Mouse (Mus musculus): ENCODE data around the gene Cand2. TPM values are rescaled to one million over a fixed set of nuclear protein-coding genes. Genes with fewer than 3 reads are reported as not detected.

Cand2 gene
- polyA plus RNA-seq, 1 experiment from 2014 or later, result 42.0 TPM

- Histone ChIP-seq H3K27ac (ENCODE audit: low read length) (no peak overlapping the region), H3K9ac (ENCODE audit: low read length) (no peak overlapping the region), H3K4me1 (ENCODE audit: control insufficient read depth, insufficient read depth, low read length) (peaks cover 7% of the 10 kb centered on the region), H3K36me3 (ENCODE audit: control insufficient read depth, insufficient read depth) (no peaks in the 10 kb centered on the region), H3K9me3 (replicated peaks; ENCODE audit: control insufficient read depth, low read length) (no peaks in the 10 kb centered on the region; the same call in 1 of the 2 replicates), H3K27me3 (ENCODE audit: control insufficient read depth, insufficient read depth, low read length) (no peaks in the 10 kb centered on the region), H3K4me2 (ENCODE audit: low read depth, low read length) (no peak overlapping the region), H3K4me3 (ENCODE audit: low read length) (no peak overlapping the region)
- ATAC-seq (replicated peaks; ENCODE audit: extremely low read depth, insufficient read depth, low FRiP score), result no peak
- WGBS, result 87% methylated on average over 20 of the region's 20 CpGs
Measured at GRCm38 (mm10) chr6:115770059-115770670, 4.2 kb upstream of the Cand2 start.

- H3K9ac ChIP-seq (ENCODE audit: low read length), result no peak overlapping the region
- 62% methylated on average over 4 of the region's 4 CpGs for WGBS
- H3K4me3 ChIP-seq (ENCODE audit: low read length), result no peak overlapping the region
- ATAC-seq (replicated peaks; ENCODE audit: extremely low read depth, insufficient read depth, low FRiP score), result no peak
- no peaks in the 10 kb centered on the region for H3K27me3 ChIP-seq (ENCODE audit: control insufficient read depth, insufficient read depth, low read length)
- no peaks in the 10 kb centered on the region; the same call in 1 of the 2 replicates for H3K9me3 ChIP-seq (replicated peaks; ENCODE audit: control insufficient read depth, low read length)
- H3K27ac ChIP-seq (ENCODE audit: low read length), result no peak overlapping the region
- peaks cover 13% of the 10 kb centered on the region for H3K4me1 ChIP-seq (ENCODE audit: control insufficient read depth, insufficient read depth, low read length)
- H3K36me3 ChIP-seq (ENCODE audit: control insufficient read depth, insufficient read depth), result no peaks in the 10 kb centered on the region
- H3K4me2 ChIP-seq (ENCODE audit: low read depth, low read length), result no peak overlapping the region
Measured at GRCm38 (mm10) chr6:115770852-115771251, 3.5 kb upstream of the Cand2 start.

DNA sequence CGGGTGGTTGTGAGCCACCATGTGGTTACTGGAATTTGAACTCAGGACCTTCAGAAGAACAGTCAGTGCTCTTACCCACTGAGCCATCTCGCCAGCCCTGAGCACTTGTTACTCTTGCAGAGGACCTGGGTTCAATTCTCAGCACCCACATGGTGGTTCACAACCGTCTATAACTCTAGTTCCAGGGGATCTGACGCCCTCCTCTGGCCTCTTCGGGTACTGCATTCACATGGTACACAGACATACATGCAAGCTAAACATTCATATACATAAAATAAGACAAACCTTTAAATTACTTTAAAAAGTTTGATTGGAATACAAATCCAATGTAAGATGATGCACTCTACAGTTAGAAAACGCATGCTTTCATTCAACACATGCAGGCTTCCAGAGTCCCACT, 2.1 kb upstream of the Cand2 start:
- no peak overlapping the region for H3K9ac ChIP-seq (ENCODE audit: low read length)
- H3K9me3 ChIP-seq (replicated peaks; ENCODE audit: control insufficient read depth, low read length), result no peaks in the 10 kb centered on the region; the same call in 1 of the 2 replicates
- WGBS, result 71% methylated on average over 6 of the region's 6 CpGs
- H3K4me1 ChIP-seq (ENCODE audit: control insufficient read depth, insufficient read depth, low read length), result peaks cover 25% of the 10 kb centered on the region
- H3K36me3 ChIP-seq (ENCODE audit: control insufficient read depth, insufficient read depth), result no peaks in the 10 kb centered on the region
- no peaks in the 10 kb centered on the region for H3K27me3 ChIP-seq (ENCODE audit: control insufficient read depth, insufficient read depth, low read length)
- no peak overlapping the region for H3K4me3 ChIP-seq (ENCODE audit: low read length)
- H3K4me2 ChIP-seq (ENCODE audit: low read depth, low read length), result no peak overlapping the region
- no peak overlapping the region for H3K27ac ChIP-seq (ENCODE audit: low read length)
- no peak for ATAC-seq (replicated peaks; ENCODE audit: extremely low read depth, insufficient read depth, low FRiP score)

DNA sequence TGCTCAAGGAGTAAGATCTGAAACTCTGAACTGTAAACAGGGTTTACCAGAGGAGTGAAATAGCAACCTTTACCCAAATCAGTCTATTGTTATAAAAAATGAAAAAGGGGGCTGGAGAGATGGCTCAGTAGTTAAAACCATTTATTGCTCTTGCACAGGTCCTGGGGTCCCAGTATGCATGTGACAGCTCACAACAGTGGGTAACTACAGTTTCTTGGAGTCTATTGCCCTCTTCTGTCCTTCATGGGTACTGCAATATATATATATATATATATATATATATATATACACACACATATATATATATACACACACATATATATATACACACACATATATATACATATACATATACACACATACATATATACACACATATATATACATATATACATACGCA, 1.7 kb upstream of the Cand2 start:
- Histone ChIP-seq H3K9me3 (replicated peaks; ENCODE audit: control insufficient read depth, low read length) (no peaks in the 10 kb centered on the region; the same call in 1 of the 2 replicates), H3K4me3 (ENCODE audit: low read length) (no peak overlapping the region), H3K9ac (ENCODE audit: low read length) (no peak overlapping the region), H3K27me3 (ENCODE audit: control insufficient read depth, insufficient read depth, low read length) (no peaks in the 10 kb centered on the region), H3K27ac (ENCODE audit: low read length) (no peak overlapping the region), H3K4me1 (ENCODE audit: control insufficient read depth, insufficient read depth, low read length) (peaks cover 25% of the 10 kb centered on the region), H3K36me3 (ENCODE audit: control insufficient read depth, insufficient read depth) (no peaks in the 10 kb centered on the region), H3K4me2 (ENCODE audit: low read depth, low read length) (no peak overlapping the region)
- WGBS, result 88% methylated on average over 1 of the region's 1 CpGs
- ATAC-seq (replicated peaks; ENCODE audit: extremely low read depth, insufficient read depth, low FRiP score), result no peak

GRCm38 (mm10) chr6:115773966-115774413, 348 bp upstream of the Cand2 start:
- H3K27ac ChIP-seq (ENCODE audit: low read length), result peak overlapping the region; percentile 80
- H3K36me3 ChIP-seq (ENCODE audit: control insufficient read depth, insufficient read depth), result 0 out of 2 replicates have a peak, but pooled peaks cover 2% of the 10 kb centered on the region
- H3K27me3 ChIP-seq (ENCODE audit: control insufficient read depth, insufficient read depth, low read length), result no peaks in the 10 kb centered on the region
- peak overlapping the region; percentile 79 for H3K4me2 ChIP-seq (ENCODE audit: low read depth, low read length)
- peak overlapping the region; percentile 62 for H3K9ac ChIP-seq (ENCODE audit: low read length)
- ATAC-seq (replicated peaks; ENCODE audit: extremely low read depth, insufficient read depth, low FRiP score), result peak; percentile 59
- no peaks in the 10 kb centered on the region; the same call in 1 of the 2 replicates for H3K9me3 ChIP-seq (replicated peaks; ENCODE audit: control insufficient read depth, low read length)
- H3K4me1 ChIP-seq (ENCODE audit: control insufficient read depth, insufficient read depth, low read length), result peaks cover 25% of the 10 kb centered on the region
- H3K4me3 ChIP-seq (ENCODE audit: low read length), result peak overlapping the region; percentile 89
- under 1% methylated on average over 14 of the region's 14 CpGs for WGBS

DNA sequence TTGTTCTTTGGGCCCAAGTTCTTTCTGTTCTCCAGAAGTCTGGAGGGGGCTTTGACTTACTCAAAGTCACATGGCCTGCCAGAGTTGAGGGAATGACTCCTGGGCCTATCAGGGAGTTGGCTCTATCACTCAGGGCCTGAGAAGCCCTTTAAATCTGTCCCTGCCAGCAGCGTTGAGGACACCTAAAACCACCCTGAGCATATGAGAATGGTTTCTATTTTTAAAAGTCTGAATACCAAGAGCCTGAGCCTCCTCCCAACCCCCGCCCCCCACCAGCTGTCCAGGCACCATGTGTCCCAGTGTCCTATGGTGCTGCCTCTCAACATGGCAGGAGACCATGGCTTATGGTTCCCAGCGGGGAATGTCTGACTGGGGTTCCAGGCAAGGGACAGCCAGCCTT, 1.5 kb downstream of the Cand2 start:
- ATAC-seq (replicated peaks; ENCODE audit: extremely low read depth, insufficient read depth, low FRiP score), result peak; percentile 84
- H3K4me2 ChIP-seq (ENCODE audit: low read depth, low read length), result peak overlapping the region; percentile 79
- no peaks in the 10 kb centered on the region for H3K27me3 ChIP-seq (ENCODE audit: control insufficient read depth, insufficient read depth, low read length)
- H3K9ac ChIP-seq (ENCODE audit: low read length), result peak overlapping the region; percentile 94
- H3K4me1 ChIP-seq (ENCODE audit: control insufficient read depth, insufficient read depth, low read length), result peaks cover 25% of the 10 kb centered on the region
- H3K4me3 ChIP-seq (ENCODE audit: low read length), result peak overlapping the region; percentile 89
- no peaks in the 10 kb centered on the region; the same call in 1 of the 2 replicates for H3K9me3 ChIP-seq (replicated peaks; ENCODE audit: control insufficient read depth, low read length)
- H3K27ac ChIP-seq (ENCODE audit: low read length), result peak overlapping the region; percentile 99
- peaks cover 7% of the 10 kb centered on the region for H3K36me3 ChIP-seq (ENCODE audit: control insufficient read depth, insufficient read depth)
- 12% methylated on average over 3 of the region's 3 CpGs for WGBS

DNA sequence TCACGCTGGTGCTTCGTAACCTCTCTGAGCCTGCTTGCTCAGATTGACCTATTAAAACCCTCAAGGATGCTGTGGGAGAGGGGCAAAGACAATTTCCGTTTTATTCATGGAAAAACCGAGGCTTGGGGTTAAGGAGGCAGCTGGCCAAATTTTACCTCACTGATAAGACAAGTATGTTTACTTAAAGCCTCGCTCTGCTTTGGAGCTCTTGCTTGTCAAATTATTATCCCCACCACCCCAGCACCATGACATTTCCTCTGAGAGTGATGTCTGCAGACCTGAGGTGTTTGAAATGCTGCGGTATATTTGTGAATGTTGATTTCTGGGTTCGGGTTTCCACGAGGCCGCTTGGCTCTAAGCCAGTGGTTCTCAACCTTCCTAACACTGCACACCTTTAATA, 2.0 kb downstream of the Cand2 start:
- WGBS, result 15% methylated on average over 9 of the region's 9 CpGs
- H3K4me2 ChIP-seq (ENCODE audit: low read depth, low read length), result peak overlapping the region; percentile 79
- H3K4me1 ChIP-seq (ENCODE audit: control insufficient read depth, insufficient read depth, low read length), result peaks cover 25% of the 10 kb centered on the region
- H3K27ac ChIP-seq (ENCODE audit: low read length), result peak overlapping the region; percentile 99
- H3K27me3 ChIP-seq (ENCODE audit: control insufficient read depth, insufficient read depth, low read length), result no peaks in the 10 kb centered on the region
- H3K36me3 ChIP-seq (ENCODE audit: control insufficient read depth, insufficient read depth), result peaks cover 11% of the 10 kb centered on the region
- H3K9me3 ChIP-seq (replicated peaks; ENCODE audit: control insufficient read depth, low read length), result no peaks in the 10 kb centered on the region; the same call in 1 of the 2 replicates
- ATAC-seq (replicated peaks; ENCODE audit: extremely low read depth, insufficient read depth, low FRiP score), result no peak
- peak overlapping the region; percentile 89 for H3K4me3 ChIP-seq (ENCODE audit: low read length)
- H3K9ac ChIP-seq (ENCODE audit: low read length), result peak overlapping the region; percentile 62

GRCm38 (mm10) chr6:115782781-115783180, 8.4 kb downstream of the Cand2 start:
- Histone ChIP-seq H3K4me2 (ENCODE audit: low read depth, low read length) (no peak overlapping the region), H3K27me3 (ENCODE audit: control insufficient read depth, insufficient read depth, low read length) (no peaks in the 10 kb centered on the region), H3K9ac (ENCODE audit: low read length) (no peak overlapping the region), H3K4me1 (ENCODE audit: control insufficient read depth, insufficient read depth, low read length) (peaks cover 4% of the 10 kb centered on the region), H3K4me3 (ENCODE audit: low read length) (no peak overlapping the region), H3K36me3 (ENCODE audit: control insufficient read depth, insufficient read depth) (peaks cover 49% of the 10 kb centered on the region), H3K9me3 (replicated peaks; ENCODE audit: control insufficient read depth, low read length) (no peaks in the 10 kb centered on the region), H3K27ac (ENCODE audit: low read length) (no peak overlapping the region)
- WGBS, result 78% methylated on average over 3 of the region's 3 CpGs
- ATAC-seq (replicated peaks; ENCODE audit: extremely low read depth, insufficient read depth, low FRiP score), result no peak

DNA sequence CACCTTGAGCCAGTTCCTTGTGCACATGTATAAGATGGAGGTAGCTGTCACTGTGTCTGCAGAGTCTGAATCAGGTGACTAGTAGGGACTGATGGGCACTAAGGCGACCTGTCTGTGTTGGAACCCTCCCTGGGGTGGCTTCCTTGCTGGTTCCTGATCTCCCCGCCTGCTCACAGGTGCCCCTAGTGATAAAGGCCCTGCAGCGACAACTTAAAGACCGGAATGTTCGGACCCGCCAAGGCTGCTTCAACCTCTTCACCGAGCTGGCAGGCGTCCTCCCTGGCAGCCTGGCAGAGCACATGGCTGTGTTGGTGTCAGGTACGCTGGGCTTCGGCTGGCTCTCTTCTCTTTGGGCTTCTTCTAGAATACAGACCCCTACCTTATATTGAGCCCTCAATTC, 16.7 kb downstream of the Cand2 start:
- H3K4me3 ChIP-seq (ENCODE audit: low read length), result no peak overlapping the region
- ATAC-seq (replicated peaks; ENCODE audit: extremely low read depth, insufficient read depth, low FRiP score), result no peak
- WGBS, result 76% methylated on average over 10 of the region's 10 CpGs

More for the DNA sequence above, 16.7 kb downstream of the Cand2 start:
- H3K27ac ChIP-seq (ENCODE audit: low read length), result no peak overlapping the region
- H3K9me3 ChIP-seq (replicated peaks; ENCODE audit: control insufficient read depth, low read length), result no peaks in the 10 kb centered on the region
- peaks cover 15% of the 10 kb centered on the region for H3K4me1 ChIP-seq (ENCODE audit: control insufficient read depth, insufficient read depth, low read length)
- no peak overlapping the region for H3K4me2 ChIP-seq (ENCODE audit: low read depth, low read length)
- H3K9ac ChIP-seq (ENCODE audit: low read length), result no peak overlapping the region
- H3K36me3 ChIP-seq (ENCODE audit: control insufficient read depth, insufficient read depth), result peaks cover 72% of the 10 kb centered on the region
- H3K27me3 ChIP-seq (ENCODE audit: control insufficient read depth, insufficient read depth, low read length), result no peaks in the 10 kb centered on the region
